23 mouse cellular contexts compared by ENCODE assay signal in genomic region chr8:126713602-126714145, GRCm38 (mm10).
DNase-seq lines count a peak whose midpoint lies in the region; ATAC-seq and TF ChIP-seq lines count a peak whose summit lies in the region.
"Had no signal": no experiment of that assay in that cellular context is flagged by ENCODE, and none has a peak within 500 bp of the region (broad histone marks: within the 10 kb centered on the region; RNA-seq: fewer than 3 reads in every experiment).

No protein-coding gene starts in this region.

- no peaks in the 10 kb centered on the region for H3K9me3 ChIP-seq in lung, embryonic 14.5 days (ENCODE audit: low read depth, low read length)
- H3K9me3 ChIP-seq in lung, postnatal 0 days (ENCODE audit: low read length): no peaks in the 10 kb centered on the region
- no peaks in the 10 kb centered on the region for H3K9me3 ChIP-seq in limb, embryonic 14.5 days (ENCODE audit: control insufficient read depth, low read length)
- no peaks in the 10 kb centered on the region for H3K9me3 ChIP-seq in midbrain, embryonic 10.5 days (replicated peaks)
- H3K9me3 ChIP-seq: heart, embryonic 15.5 days; hindbrain, embryonic 15.5 days; liver, embryonic 15.5 days; neural tube, embryonic 15.5 days had no signal

- no peak for TF ChIP-seq CTCF in heart, adult 2 months (IDR thresholded peaks at IDR 0.05)
- TF ChIP-seq CTCF in lung, embryonic 14.5 days (IDR thresholded peaks at IDR 0.05; ENCODE audit: low read depth): no peak
- no peak for TF ChIP-seq CTCF in lung, postnatal 0 days (IDR thresholded peaks at IDR 0.05)

- no peak for TF ChIP-seq POLR2A in heart, adult 2 months (IDR thresholded peaks at IDR 0.05; ENCODE audit: insufficient read depth, low read depth, low read length)
- TF ChIP-seq POLR2A in limb, embryonic 14.5 days (IDR thresholded peaks at IDR 0.05; ENCODE audit: borderline replicate concordance, extremely low read depth, insufficient read depth, insufficient read length): no peak

- no peak for TF ChIP-seq EP300 in heart, adult 2 months (IDR thresholded peaks at IDR 0.05; ENCODE audit: insufficient read depth, low read depth, low read length)
- no peak for TF ChIP-seq EP300 in lung, postnatal 0 days (IDR thresholded peaks at IDR 0.05)

- intact Hi-C loops in heart, adult 2 months (cut with DNase I): no loop called here
- intact Hi-C loops in heart, postnatal 25 days (cut with DNase I): no loop called here

- ATAC-seq in lung, embryonic 14.5 days (ENCODE audit: insufficient read depth): no peak
- ATAC-seq in lung, postnatal 0 days: no peak
- no peak for ATAC-seq in limb, embryonic 14.5 days (ENCODE audit: low FRiP score, low read depth)
- ATAC-seq: forebrain, embryonic 16.5 days had no signal

- 67% methylated on average over 8 of the region's 8 CpGs for WGBS in heart, adult 2 months
- WGBS in lung, embryonic 14.5 days: 41% methylated on average over 8 of the region's 8 CpGs
- WGBS in lung, postnatal 0 days: 57% methylated on average over 8 of the region's 8 CpGs
- 35% methylated on average over 8 of the region's 8 CpGs for WGBS in limb, embryonic 14.5 days
- 67% methylated on average over 8 of the region's 8 CpGs for WGBS in midbrain, embryonic 10.5 days

- no peak overlapping the region for H3K4me3 ChIP-seq in heart, adult 2 months
- H3K4me3 ChIP-seq in lung, embryonic 14.5 days (ENCODE audit: low read depth, low read length): no peak overlapping the region
- no peak overlapping the region for H3K4me3 ChIP-seq in lung, postnatal 0 days (ENCODE audit: low read depth, low read length)
- H3K4me3 ChIP-seq in limb, embryonic 14.5 days (replicated peaks; ENCODE audit: low read length): no peak overlapping the region
- no peak overlapping the region for H3K4me3 ChIP-seq in midbrain, embryonic 10.5 days
- H3K4me3 ChIP-seq: heart, embryonic 15.5 days; hindbrain, embryonic 15.5 days; liver, embryonic 15.5 days; neural tube, embryonic 15.5 days had no signal

- H3K79me2 ChIP-seq in heart, adult 2 months (replicated peaks; ENCODE audit: control insufficient read depth, insufficient read depth, low read length): no peaks in the 10 kb centered on the region

- H3K9ac ChIP-seq in heart, adult 2 months (ENCODE audit: low read depth, low read length): no peak overlapping the region
- no peak overlapping the region for H3K9ac ChIP-seq in lung, embryonic 14.5 days
- no peak overlapping the region for H3K9ac ChIP-seq in lung, postnatal 0 days (replicated peaks; ENCODE audit: low read depth)
- no peak overlapping the region for H3K9ac ChIP-seq in limb, embryonic 14.5 days (ENCODE audit: low read depth, low read length, severe bottlenecking)
- H3K9ac ChIP-seq: heart, embryonic 15.5 days; hindbrain, embryonic 15.5 days; liver, embryonic 15.5 days; neural tube, embryonic 15.5 days had no signal

- DNase-seq in embryo, embryonic 10.5 days (ENCODE audit: low spot score): peak; percentile 20
- no peak for DNase-seq in embryo, embryonic 11 days
- DNase-seq in heart, adult 2 months: no peak
- no peak for DNase-seq in heart, postnatal 25 days (ENCODE audit: low spot score)
- peak; percentile 24 for DNase-seq in lung, embryonic 14.5 days
- no peak for DNase-seq in lung, postnatal 0 days (ENCODE audit: low spot score)
- peak; percentile 23 for DNase-seq in limb, embryonic 14.5 days (ENCODE audit: low spot score)
- no peak for DNase-seq in midbrain, embryonic 10.5 days (ENCODE audit: low spot score)
- DNase-seq: adrenal gland, postnatal 25 days; cerebellum, adult 11 months; cerebellum, adult 9-11 months; gastrocnemius, postnatal 36 days; kidney, adult 2 months; layer of hippocampus, adult 9-11 months; liver; thymus, postnatal 14 days had no signal

- H3K36me3 ChIP-seq in heart, adult 2 months (ENCODE audit: control insufficient read depth, insufficient read depth, low read length): no peaks in the 10 kb centered on the region
- no peaks in the 10 kb centered on the region for H3K36me3 ChIP-seq in lung, embryonic 14.5 days (ENCODE audit: insufficient read depth)
- no peaks in the 10 kb centered on the region for H3K36me3 ChIP-seq in lung, postnatal 0 days (ENCODE audit: insufficient read depth, low read length)
- no peaks in the 10 kb centered on the region for H3K36me3 ChIP-seq in limb, embryonic 14.5 days (ENCODE audit: control insufficient read depth, insufficient read depth, low read length)
- H3K36me3 ChIP-seq in midbrain, embryonic 10.5 days: no peaks in the 10 kb centered on the region
- H3K36me3 ChIP-seq: heart, embryonic 15.5 days; hindbrain, embryonic 15.5 days; liver, embryonic 15.5 days; neural tube, embryonic 15.5 days had no signal

- no peaks in the 10 kb centered on the region for H3K27me3 ChIP-seq in heart, adult 2 months (ENCODE audit: control insufficient read depth, insufficient read depth, low read length)
- no peaks in the 10 kb centered on the region for H3K27me3 ChIP-seq in lung, embryonic 14.5 days (ENCODE audit: insufficient read depth, low read length)
- no peaks in the 10 kb centered on the region for H3K27me3 ChIP-seq in lung, postnatal 0 days (replicated peaks; ENCODE audit: insufficient read depth, low read length)
- H3K27me3 ChIP-seq in limb, embryonic 14.5 days (ENCODE audit: control insufficient read depth, insufficient read depth, low read length): no peaks in the 10 kb centered on the region
- no peaks in the 10 kb centered on the region for H3K27me3 ChIP-seq in midbrain, embryonic 10.5 days (ENCODE audit: low read depth, poor library complexity, severe bottlenecking)
- H3K27me3 ChIP-seq: heart, embryonic 15.5 days; hindbrain, embryonic 15.5 days; liver, embryonic 15.5 days; neural tube, embryonic 15.5 days had no signal

- peaks cover 4% of the 10 kb centered on the region for H3K4me1 ChIP-seq in heart, adult 2 months (ENCODE audit: control insufficient read depth, insufficient read depth, low read length)
- no peaks in the 10 kb centered on the region for H3K4me1 ChIP-seq in lung, embryonic 14.5 days (ENCODE audit: insufficient read depth)
- H3K4me1 ChIP-seq in lung, postnatal 0 days (ENCODE audit: insufficient read depth, low read depth, low read length): peaks cover under 1% of the 10 kb centered on the region; the same call in 1 of the 2 replicates
- H3K4me1 ChIP-seq in limb, embryonic 14.5 days (ENCODE audit: control insufficient read depth, insufficient read depth, low read length): peaks cover 15% of the 10 kb centered on the region
- peaks cover 10% of the 10 kb centered on the region for H3K4me1 ChIP-seq in midbrain, embryonic 10.5 days
- H3K4me1 ChIP-seq: liver, embryonic 15.5 days had no signal

- no peak overlapping the region for H3K4me2 ChIP-seq in lung, embryonic 14.5 days
- H3K4me2 ChIP-seq in lung, postnatal 0 days (replicated peaks; ENCODE audit: low read depth, low read length): no peak overlapping the region
- no peak overlapping the region for H3K4me2 ChIP-seq in limb, embryonic 14.5 days (replicated peaks; ENCODE audit: low read depth, low read length, severe bottlenecking)
- H3K4me2 ChIP-seq: heart, embryonic 15.5 days; hindbrain, embryonic 15.5 days; liver, embryonic 15.5 days; midbrain, embryonic 11.5 days; neural tube, embryonic 15.5 days had no signal

- H3K27ac ChIP-seq in heart, adult 2 months: peak overlapping the region; percentile 47; the same call in 1 of the 2 replicates
- no peak overlapping the region for H3K27ac ChIP-seq in lung, embryonic 14.5 days (ENCODE audit: low read depth)
- H3K27ac ChIP-seq in lung, postnatal 0 days (ENCODE audit: low read length): no peak overlapping the region
- H3K27ac ChIP-seq in limb, embryonic 14.5 days (replicated peaks; ENCODE audit: low read depth, low read length): no peak overlapping the region
- no peak overlapping the region for H3K27ac ChIP-seq in midbrain, embryonic 10.5 days (replicated peaks)
- H3K27ac ChIP-seq: liver, embryonic 15.5 days; macrophage had no signal

Comparison
In these comparisons a context has a peak if more than half of its experiments do, and no peak if none do; other contexts are left out.
1. DNase-seq: peak in embryo, embryonic 10.5 days (single experiment), lung, embryonic 14.5 days (single experiment) and limb, embryonic 14.5 days (single experiment); none in embryo, embryonic 11 days (single experiment), heart, adult 2 months (0 of 2), heart, postnatal 25 days (single experiment), lung, postnatal 0 days (single experiment) and midbrain, embryonic 10.5 days (single experiment).